Mouse (Mus musculus): Measurements from ENCODE around the gene Gpr180.

- TF ChIP-seq CTCF (IDR thresholded peaks at IDR 0.05; ENCODE audit: low read depth, low read length): no peak
- TF ChIP-seq POLR2A (IDR thresholded peaks at IDR 0.05; ENCODE audit: insufficient read depth, low read length): no peak
These were observed 5.5 kb upstream of the Gpr180 start for GRCm38 (mm10) chr14:118131472-118131871.
